Mouse (Mus musculus): ENCODE measurements around the gene Fsd1. TPM values are rescaled to one million over a fixed set of nuclear protein-coding genes. Genes with fewer than 3 reads are reported as not detected.

The Fsd1 gene
- polyA plus RNA-seq, 1 experiment from 2014 or later = 66.5 TPM

DNA sequence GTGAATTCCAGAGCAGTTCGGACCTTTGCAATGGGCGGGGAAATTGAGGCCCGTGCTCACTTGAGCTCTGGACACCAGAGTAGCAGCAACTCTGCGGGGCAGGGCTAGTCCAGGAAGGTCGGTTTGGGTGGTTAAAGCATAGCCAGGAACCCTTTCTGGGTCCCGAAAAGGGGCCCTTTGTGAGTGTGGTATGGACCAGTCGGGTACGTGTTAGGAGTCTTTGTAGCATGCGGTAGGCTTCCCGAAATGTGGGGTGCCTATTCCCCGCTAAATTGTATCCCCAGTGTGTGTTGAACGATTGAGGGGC lies 54.5 kb downstream of the Fsd1 start:
- no peak for ATAC-seq (ENCODE audit: low FRiP score)
- no peaks in the 10 kb centered on the region for H3K27me3 ChIP-seq (ENCODE audit: control insufficient read depth, insufficient read depth, low read length)
- WGBS = 3% methylated on average over 12 of the region's 12 CpGs
- peaks cover 3% of the 10 kb centered on the region; the same call in 1 of the 2 replicates for H3K4me1 ChIP-seq (replicated peaks; ENCODE audit: control insufficient read depth, insufficient read depth, low read length)
- no peaks in the 10 kb centered on the region for H3K36me3 ChIP-seq (ENCODE audit: control insufficient read depth, insufficient read depth, low read length)
- H3K4me2 ChIP-seq (replicated peaks; ENCODE audit: low read depth, low read length) = peak overlapping the region; percentile 87
- no peak overlapping the region for H3K27ac ChIP-seq (ENCODE audit: low read depth, low read length)
- no peaks in the 10 kb centered on the region for H3K9me3 ChIP-seq (ENCODE audit: control insufficient read depth, low read length)
- peak overlapping the region; percentile 83 for H3K4me3 ChIP-seq (ENCODE audit: low read depth, low read length)
- peak; percentile 39 for DNase-seq (ENCODE audit: low spot score)
- peak overlapping the region; percentile 82 for H3K9ac ChIP-seq (ENCODE audit: low read depth, low read length)

Other genes with a start within 250 kb of the Fsd1 start
- 0.07 and 0.14 TPM in 2 replicates for gene Adgre4, start 236.5 kb upstream of the Fsd1 start, polyA plus RNA-seq (2014; fragmentation: Nextera tagmentation; extraction: Ambion mirVana)
- 10.0 and 12.3 TPM in 2 replicates for gene Zfp119a, start 107.6 kb upstream of the Fsd1 start, polyA plus RNA-seq (2014; fragmentation: Nextera tagmentation; extraction: Ambion mirVana)
- gene Zfp959, start 94.4 kb upstream of the Fsd1 start, polyA plus RNA-seq (2014; fragmentation: Nextera tagmentation; extraction: Ambion mirVana) = 11.9 and 13.4 TPM in 2 replicates
- 6.3 and 6.7 TPM in 2 replicates for gene Zfp119b, start 37.0 kb upstream of the Fsd1 start, polyA plus RNA-seq (2014; fragmentation: Nextera tagmentation; extraction: Ambion mirVana)
- gene Ebi3, start 33.9 kb upstream of the Fsd1 start, polyA plus RNA-seq (2014; fragmentation: Nextera tagmentation; extraction: Ambion mirVana) = 2.2 and 3.1 TPM in 2 replicates
- 21.3 and 22.4 TPM in 2 replicates for gene Yju2, start 27.4 kb upstream of the Fsd1 start, polyA plus RNA-seq (2014; fragmentation: Nextera tagmentation; extraction: Ambion mirVana)
- 95.2 and 102 TPM in 2 replicates for gene Shd, start 16.0 kb upstream of the Fsd1 start, polyA plus RNA-seq (2014; fragmentation: Nextera tagmentation; extraction: Ambion mirVana)
- gene Stap2, start 19.1 kb downstream of the Fsd1 start, polyA plus RNA-seq (2014; fragmentation: Nextera tagmentation; extraction: Ambion mirVana) = 5.1 and 6.3 TPM in 2 replicates
- 141 and 163 TPM in 2 replicates for gene Mpnd, start 19.2 kb downstream of the Fsd1 start, polyA plus RNA-seq (2014; fragmentation: Nextera tagmentation; extraction: Ambion mirVana)
- 112 and 114 TPM in 2 replicates for gene Sh3gl1, start 50.1 kb downstream of the Fsd1 start, polyA plus RNA-seq (2014; fragmentation: Nextera tagmentation; extraction: Ambion mirVana)
- gene Chaf1a, start 53.9 kb downstream of the Fsd1 start, polyA plus RNA-seq (2014; fragmentation: Nextera tagmentation; extraction: Ambion mirVana) = 16.1 and 18.9 TPM in 2 replicates
- gene Ubxn6, start 88.5 kb downstream of the Fsd1 start, polyA plus RNA-seq (2014; fragmentation: Nextera tagmentation; extraction: Ambion mirVana) = 50.6 and 51.1 TPM in 2 replicates
- 100 and 113 TPM in 2 replicates for gene Hdgfl2, start 93.1 kb downstream of the Fsd1 start, polyA plus RNA-seq (2014; fragmentation: Nextera tagmentation; extraction: Ambion mirVana)
- 0.07 and 0.09 TPM in 2 replicates for gene Plin4, start 123.3 kb downstream of the Fsd1 start, polyA plus RNA-seq (2014; fragmentation: Nextera tagmentation; extraction: Ambion mirVana)
- 0.20 and 0.28 TPM in 2 replicates for gene Plin5, start 131.1 kb downstream of the Fsd1 start, polyA plus RNA-seq (2014; fragmentation: Nextera tagmentation; extraction: Ambion mirVana)
- gene Lrg1, start 135.5 kb downstream of the Fsd1 start, polyA plus RNA-seq (2014; fragmentation: Nextera tagmentation; extraction: Ambion mirVana) = 0.21 TPM in 1 of 2 replicates, not detected in the other
- gene Sema6b, start 153.8 kb downstream of the Fsd1 start, polyA plus RNA-seq (2014; fragmentation: Nextera tagmentation; extraction: Ambion mirVana) = 2.5 and 2.6 TPM in 2 replicates
- gene Tnfaip8l1, start 176.0 kb downstream of the Fsd1 start, polyA plus RNA-seq (2014; fragmentation: Nextera tagmentation; extraction: Ambion mirVana) = 8.5 and 9.9 TPM in 2 replicates
- gene Mydgf, start 197.4 kb downstream of the Fsd1 start, polyA plus RNA-seq (2014; fragmentation: Nextera tagmentation; extraction: Ambion mirVana) = 62.1 and 62.9 TPM in 2 replicates
- gene Dpp9, start 232.4 kb downstream of the Fsd1 start, polyA plus RNA-seq (2014; fragmentation: Nextera tagmentation; extraction: Ambion mirVana) = 26.2 and 27.6 TPM in 2 replicates

All from hindbrain, embryonic 11.5 days (tissue).